Mouse (Mus musculus) olfactory bulb, adult 2 months (tissue): ENCODE data around the gene Bcl9.

Source experiments
- CTCF ChIP-seq: fragments of 200-500 bp; IDR thresholded peaks from 2 replicates; pipeline ENCODE4 v1.5.1; 2012; ENCODE audit warnings: low read depth, mild to moderate bottlenecking, low read length, moderate library complexity; ENCODE audit not compliant: insufficient read depth
- POLR2A ChIP-seq: fragments of 200-500 bp; IDR thresholded peaks from 2 replicates; pipeline ENCODE4 v1.6.1; 2012; ENCODE audit warnings: mild to moderate bottlenecking, low read depth, low read length, moderate library complexity; ENCODE audit not compliant: insufficient read depth

DNA sequence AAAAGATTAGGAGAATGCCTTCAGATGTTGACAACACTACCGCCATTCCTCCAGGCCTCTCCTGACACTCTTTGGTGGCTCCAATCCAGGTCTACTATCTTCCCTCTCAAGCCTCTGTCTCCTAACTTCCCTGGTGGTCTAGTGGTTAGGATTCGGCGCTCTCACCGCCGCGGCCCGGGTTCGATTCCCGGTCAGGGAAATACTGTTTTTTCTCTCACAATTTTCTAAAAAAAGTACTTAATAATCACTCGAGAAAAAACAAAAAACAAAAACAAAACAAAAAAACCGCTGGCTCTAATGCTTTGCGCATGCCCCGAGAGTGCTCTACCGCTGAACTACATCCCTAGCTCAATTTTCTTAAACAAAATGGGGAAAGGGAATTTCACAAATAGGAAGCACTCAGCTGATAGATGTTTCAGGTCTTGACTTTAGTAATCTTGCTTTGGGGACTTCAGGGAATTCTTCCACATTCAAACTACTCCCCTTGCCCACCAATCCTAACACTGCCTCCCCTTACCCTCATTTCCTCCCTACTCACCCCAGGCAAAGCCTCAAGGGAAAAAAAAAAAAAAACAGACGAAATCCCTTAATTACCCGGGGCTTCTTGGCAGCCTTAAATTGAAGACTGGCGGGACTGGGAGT, 139.6 kb downstream of the Bcl9 start:
- TF ChIP-seq CTCF (no peak), POLR2A (no peak)
